Mouse (Mus musculus) olfactory bulb, adult 2 months (tissue): ENCODE measurements around the gene Pkd1l1.

Experiments
- CTCF ChIP-seq: fragments of 200-500 bp; IDR thresholded peaks from 2 replicates; pipeline ENCODE4 v1.5.1; 2012; ENCODE audit warnings: low read depth, mild to moderate bottlenecking, low read length, moderate library complexity; ENCODE audit not compliant: insufficient read depth
- POLR2A ChIP-seq: fragments of 200-500 bp; IDR thresholded peaks from 2 replicates; pipeline ENCODE4 v1.6.1; 2012; ENCODE audit warnings: mild to moderate bottlenecking, low read depth, low read length, moderate library complexity; ENCODE audit not compliant: insufficient read depth

GRCm38 (mm10) chr11:8814097-8814790 is 158.8 kb downstream of the Pkd1l1 start:
- TF ChIP-seq POLR2A (no peak), CTCF (no peak)
